Mouse (Mus musculus) c-Kit-positive CD71-positive TER-119-negative erythroid progenitor cells, embryonic 14.5 days (primary cell): ENCODE measurements around the gene Piga.

Experiments
- DNase-seq: peaks from one replicate; pipeline ENCODE4 v3.0.0-alpha.2; 2013; ENCODE audit warnings: low read depth

Gene Piga

GRCm38 (mm10) chrX:164432682-164433081 is 13.1 kb downstream of the Piga start:
- DNase-seq: no peak

GRCm38 (mm10) chrX:164436709-164437108 is 17.1 kb downstream of the Piga start, which contains the start of gene Asb11:
Gene Asb11, plus strand, starts transcription at chrX:164436994.
- no peak for DNase-seq

- DNase-seq: no peak
Measured at GRCm38 (mm10) chrX:164439462-164439861, 19.9 kb downstream of the Piga start.

- no peak for DNase-seq
Measured at GRCm38 (mm10) chrX:164440140-164440539, 20.6 kb downstream of the Piga start.

- no peak for DNase-seq
Measured at GRCm38 (mm10) chrX:164440703-164441102, 21.1 kb downstream of the Piga start.

- no peak for DNase-seq
Measured at GRCm38 (mm10) chrX:164441306-164441705, 21.7 kb downstream of the Piga start.

GRCm38 (mm10) chrX:164445601-164446000 is 26.0 kb downstream of the Piga start:
- no peak for DNase-seq

- no peak for DNase-seq
Measured at GRCm38 (mm10) chrX:164446106-164446551, 26.5 kb downstream of the Piga start.

GRCm38 (mm10) chrX:164446835-164447681 is 27.5 kb downstream of the Piga start:
- no peak for DNase-seq

GRCm38 (mm10) chrX:164447682-164448071 is 28.1 kb downstream of the Piga start:
- DNase-seq: no peak

GRCm38 (mm10) chrX:164449201-164449600 is 29.6 kb downstream of the Piga start:
- DNase-seq: peak; percentile 56

GRCm38 (mm10) chrX:164459205-164459878 is 39.8 kb downstream of the Piga start:
- DNase-seq: no peak
